Mouse (Mus musculus) CH12.LX (cell line): ENCODE data around the gene Hist1h3g. TPM values are rescaled to one million over a fixed set of nuclear protein-coding genes. Genes with fewer than 3 reads are reported as not detected.
A peak's percentile ranks its signal among the peaks of the same experiment; 100 is the strongest.

Experiments used
- DNase-seq: peaks from one replicate; pipeline ENCODE4 v3.0.0-alpha.2; 2013; ENCODE audit errors: extremely low read depth
- H3K27ac ChIP-seq: 2 replicates; pipeline ENCODE4 v1.5.1; 2012; ENCODE audit warnings: low read depth, mild to moderate bottlenecking, control low read depth, moderate library complexity; ENCODE audit not compliant: insufficient read depth
- H3K27me3 ChIP-seq: replicated peaks from 2 replicates; pipeline ENCODE3; 2012; ENCODE audit warnings: inconsistent platforms
- H3K36me3 ChIP-seq, 2 experiments: replicated peaks in 1 of 2; 2 replicates each; pipeline versions ENCODE3 to v1.6.1; 2012; ENCODE audit warnings: inconsistent platforms in 1 of 2, low read length in 1 of 2, mild to moderate bottlenecking in 1 of 2, mixed read lengths in 1 of 2, moderate library complexity in 1 of 2; ENCODE audit not compliant: control insufficient read depth in 1 of 2, insufficient read depth in 1 of 2
- H3K4me1 ChIP-seq, 2 experiments: 2 replicates each; pipeline ENCODE4 v1.6.1; 2012; ENCODE audit warnings: inconsistent platforms in 1 of 2, moderate library complexity in 1 of 2; ENCODE audit not compliant: insufficient read depth in 2 of 2, control insufficient read depth in 1 of 2
- H3K4me2 ChIP-seq: 2 replicates; pipeline ENCODE4 v1.6.1; 2012; ENCODE audit warnings: low read depth, mild to moderate bottlenecking, control low read depth; ENCODE audit not compliant: poor library complexity, insufficient read depth, severe bottlenecking
- H3K4me3 ChIP-seq, 3 experiments: fragments of 150-350 bp in 1 of 3; sonication (generic) in 1 of 3; replicated peaks in 1 of 3; 2 replicates each; pipeline versions ENCODE3 to v1.5.1; 2011 to 2012; ENCODE audit warnings: low read depth in 2 of 3, low read length in 2 of 3, mild to moderate bottlenecking in 2 of 3, moderate library complexity in 2 of 3, control low read depth in 1 of 3, improper control_type of control experiment in 1 of 3, inconsistent platforms in 1 of 3, mixed read lengths in 1 of 3; ENCODE audit not compliant: poor library complexity in 1 of 3
- H3K79me2 ChIP-seq: replicated peaks from 2 replicates; pipeline ENCODE4 v1.6.1; 2012; ENCODE audit warnings: mild to moderate bottlenecking, moderate library complexity; ENCODE audit not compliant: control insufficient read depth, poor library complexity, insufficient read depth, severe bottlenecking; ENCODE audit errors: extremely low read depth
- H3K9ac ChIP-seq: 2 replicates; pipeline ENCODE4 v1.6.1; 2012; ENCODE audit warnings: low read depth, mild to moderate bottlenecking, control low read depth, moderate library complexity; ENCODE audit not compliant: insufficient read depth
- H3K9me3 ChIP-seq: replicated peaks from 2 replicates; pipeline ENCODE3; 2012; ENCODE audit warnings: low read length, inconsistent platforms, mixed read lengths
- BHLHE40 ChIP-seq: IDR thresholded peaks from 2 replicates; pipeline ENCODE4 v1.6.1; 2011; ENCODE audit warnings: mild to moderate bottlenecking, low read depth, low read length, improper control_type of control experiment
- CHD1 ChIP-seq: IDR thresholded peaks from 2 replicates; pipeline ENCODE4 v1.6.1; 2012; ENCODE audit warnings: low read depth, low read length, improper control_type of control experiment, inconsistent platforms
- CHD2 ChIP-seq: IDR thresholded peaks from 2 replicates; pipeline ENCODE4 v1.6.1; 2011; ENCODE audit warnings: low read length, improper control_type of control experiment
- CTCF ChIP-seq, 2 experiments: IDR thresholded peaks in 1 of 2; conservative IDR thresholded peaks in 1 of 2; 2 replicates each; pipeline ENCODE4 v1.5.1; 2011 to 2012; ENCODE audit warnings: low read depth in 2 of 2, low read length in 2 of 2, improper control_type of control experiment in 1 of 2, inconsistent platforms in 1 of 2, mild to moderate bottlenecking in 1 of 2, moderate library complexity in 1 of 2
- E2F4 ChIP-seq: IDR thresholded peaks from 2 replicates; pipeline ENCODE4 v1.6.1; 2011; ENCODE audit warnings: low read depth, low read length, improper control_type of control experiment; ENCODE audit not compliant: insufficient replicate concordance
- ETS1 ChIP-seq: conservative IDR thresholded peaks from 2 replicates; pipeline ENCODE4 v1.6.1; 2012; ENCODE audit warnings: low read depth, mild to moderate bottlenecking, inconsistent platforms, low read length, improper control_type of control experiment, moderate library complexity
- IRF4 ChIP-seq: IDR thresholded peaks from 2 replicates; pipeline ENCODE4 v1.6.1; 2014; ENCODE audit warnings: low read depth, mild to moderate bottlenecking, inconsistent platforms, low read length, improper control_type of control experiment
- JUND ChIP-seq: conservative IDR thresholded peaks from 2 replicates; pipeline ENCODE4 v1.6.1; 2011; ENCODE audit warnings: low read depth, low read length, improper control_type of control experiment
- MAFK ChIP-seq: IDR thresholded peaks from 2 replicates; pipeline ENCODE4 v1.6.1; 2011; ENCODE audit warnings: low read length, improper control_type of control experiment; ENCODE audit not compliant: insufficient replicate concordance
- MAZ ChIP-seq: IDR thresholded peaks from 2 replicates; pipeline ENCODE4 v1.6.1; 2012; ENCODE audit warnings: low read depth, mild to moderate bottlenecking, inconsistent platforms, low read length, improper control_type of control experiment, moderate library complexity
- MYC ChIP-seq: IDR thresholded peaks from 2 replicates; pipeline ENCODE4 v1.6.1; 2011; ENCODE audit warnings: low read depth, mild to moderate bottlenecking, improper control_type of control experiment, low read length
- NELFE ChIP-seq: IDR thresholded peaks from 2 replicates; pipeline ENCODE4 v1.6.1; 2011; ENCODE audit warnings: low read depth, low read length, improper control_type of control experiment
- POLR2A ChIP-seq: IDR thresholded peaks from 2 replicates; pipeline ENCODE4 v1.6.1; 2011; ENCODE audit warnings: low read depth, mild to moderate bottlenecking, improper control_type of control experiment, low read length
- POLR2AphosphoS2 ChIP-seq: IDR thresholded peaks from 2 replicates; pipeline ENCODE4 v1.6.1; 2011; ENCODE audit warnings: low read depth, low read length, improper control_type of control experiment
- RAD21 ChIP-seq: IDR thresholded peaks from 2 replicates; pipeline ENCODE4 v1.6.1; 2011; ENCODE audit warnings: low read depth, mild to moderate bottlenecking, low read length, improper control_type of control experiment, moderate library complexity
- TBP ChIP-seq: conservative IDR thresholded peaks from 2 replicates; pipeline ENCODE4 v1.6.1; 2011; ENCODE audit warnings: low read depth, low read length, improper control_type of control experiment
- TCF12 ChIP-seq: IDR thresholded peaks from 2 replicates; pipeline ENCODE4 v1.6.1; 2014; ENCODE audit warnings: low read depth, mild to moderate bottlenecking, inconsistent platforms, low read length, improper control_type of control experiment
- UBTF ChIP-seq: IDR thresholded peaks from 2 replicates; pipeline ENCODE4 v1.6.1; 2012; ENCODE audit warnings: low read depth, mild to moderate bottlenecking, inconsistent platforms, low read length, improper control_type of control experiment, moderate library complexity
- USF1 ChIP-seq: IDR thresholded peaks from 2 replicates; pipeline ENCODE4 v1.6.1; 2014; ENCODE audit warnings: low read depth, mild to moderate bottlenecking, inconsistent platforms, low read length, improper control_type of control experiment
- USF2 ChIP-seq: conservative IDR thresholded peaks from 2 replicates; pipeline ENCODE4 v1.6.1; 2011; ENCODE audit warnings: low read depth, low read length, improper control_type of control experiment
- ZC3H11A ChIP-seq: IDR thresholded peaks from 2 replicates; pipeline ENCODE4 v1.6.1; 2012; ENCODE audit warnings: low read depth, mild to moderate bottlenecking, inconsistent platforms, low read length, improper control_type of control experiment
- ZKSCAN1 ChIP-seq: IDR thresholded peaks from 2 replicates; pipeline ENCODE4 v1.6.1; 2012; ENCODE audit warnings: low read depth, inconsistent platforms, low read length, improper control_type of control experiment, borderline replicate concordance
- ZMIZ1 ChIP-seq: IDR thresholded peaks from 2 replicates; pipeline ENCODE4 v1.6.1; 2012; ENCODE audit warnings: low read depth, mild to moderate bottlenecking, inconsistent platforms, low read length, improper control_type of control experiment
- ZNF384 ChIP-seq: IDR thresholded peaks from 2 replicates; pipeline ENCODE4 v1.6.1; 2012; ENCODE audit warnings: low read depth, low read length, improper control_type of control experiment, inconsistent platforms
- dilution Hi-C: fragments of 300-500 bp; cut with MboI; formaldehyde crosslinking; loops from 2 replicates; pipeline ENCODE4 v1.14.3; 2020; ENCODE audit warnings: low sequenced_read_pairs; ENCODE audit not compliant: extremely low pct_unique_long_range_greater_than_20kb, extremely low pct_ligation_motif_present
- in situ Hi-C: fragments of 300-500 bp; cut with MboI; formaldehyde crosslinking; loops from 3 replicates; pipeline ENCODE4 v1.14.3; 2019; ENCODE audit warnings: low sequenced_read_pairs, low pct_ligation_motif_present, low pct_unique_long_range_greater_than_20kb, mixed read lengths
- polyA plus RNA-seq: library from polyadenylated mRNA; unstranded; fragments of >175 nt; gene quantifications from 2 replicates; pipeline ENCODE4 v1.2.1, GENCODE M21; 2012; ENCODE audit warnings: low read depth; ENCODE audit not compliant: insufficient read length
- total RNA-seq, 2 experiments: library from RNA; depleted of rRNA; stranded (reverse); fragments of 300-350 nt in 1 of 2; fragments of >200 nt in 1 of 2; gene quantifications; 2 replicates each; pipeline ENCODE4 v1.2.3; 2012 to 2014

Gene Hist1h3g
- total and polyA plus RNA-seq, 3 experiments, result 3.4 to 608 (median 75.3) TPM

GRCm38 (mm10) chr13:23576906-23577639 lies 41.9 kb downstream of the Hist1h3g start:
- Histone ChIP-seq H3K4me1 (peaks cover 0 to 23% of the 10 kb centered on the region in 2 experiments; a peak in 2 of 4 replicates), H3K4me3 (peak overlapping the region; percentile 19 to 69 (median 46))
- in situ Hi-C loops, result no loop called here
- no peak for DNase-seq
- TF ChIP-seq POLR2AphosphoS2 (no peak), CHD1 (no peak), NELFE (no peak), JUND (no peak), CHD2 (no peak), ZC3H11A (no peak), UBTF (no peak), ZKSCAN1 (no peak), USF1 (no peak), ETS1 (no peak), USF2 (no peak), MAZ (no peak), TCF12 (no peak), BHLHE40 (no peak), E2F4 (no peak), TBP (no peak), CTCF (conservative IDR thresholded peaks at IDR 0.05 in 1 of 2, IDR thresholded peaks at IDR 0.05 in 1 of 2; ENCODE audit: low read depth in 2 of 2, low read length in 2 of 2) (no peak)
- TF ChIP-seq, all 38 proteins: peak for 0
- H3K27me3 ChIP-seq, result no peaks in the 10 kb centered on the region
- no peaks in the 10 kb centered on the region for H3K36me3 ChIP-seq
- H3K79me2 ChIP-seq, result no peaks in the 10 kb centered on the region
- dilution Hi-C loops, result no loop called here
- peak overlapping the region; percentile 77 for H3K27ac ChIP-seq
- H3K4me2 ChIP-seq, result peak overlapping the region; percentile 58; the same call in 1 of the 2 replicates
- peak overlapping the region; percentile 88 for H3K9ac ChIP-seq
- H3K9me3 ChIP-seq, result no peaks in the 10 kb centered on the region

DNA sequence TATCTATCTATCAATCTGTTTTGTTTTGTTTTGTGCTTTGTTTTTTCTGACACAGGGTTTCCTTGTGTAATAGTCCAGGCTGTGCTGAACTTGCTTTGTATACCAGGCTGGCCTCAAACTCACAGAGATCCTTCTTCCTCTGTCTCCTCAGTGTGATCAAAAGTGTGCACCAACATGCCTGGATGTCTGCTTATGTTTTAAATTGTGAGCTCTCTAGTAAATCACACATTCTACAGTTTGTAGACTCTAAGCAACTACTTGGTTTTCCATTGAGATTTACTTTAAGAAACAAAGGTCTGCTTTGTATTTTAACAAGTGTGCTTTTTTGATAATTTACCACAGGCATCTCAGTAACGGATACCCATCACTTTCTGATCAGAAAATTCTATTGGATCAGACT lies 42.6 kb downstream of the Hist1h3g start:
- DNase-seq, result no peak
- H3K4me1 ChIP-seq, result peaks cover 0 to 25% of the 10 kb centered on the region in 2 experiments; a peak in 2 of 4 replicates
- H3K4me3 ChIP-seq, result no peak overlapping the region
- H3K27ac ChIP-seq, result no peak overlapping the region
- no peaks in the 10 kb centered on the region for H3K36me3 ChIP-seq
- H3K27me3 ChIP-seq, result no peaks in the 10 kb centered on the region
- no peaks in the 10 kb centered on the region for H3K79me2 ChIP-seq
- TF ChIP-seq CHD2, result no peak
- TF ChIP-seq ZKSCAN1, result no peak
- no peak for TF ChIP-seq ZMIZ1
- no peak for TF ChIP-seq USF1
- TF ChIP-seq IRF4, result no peak
- TF ChIP-seq RAD21, result no peak
- TF ChIP-seq UBTF, result no peak
- no peak for TF ChIP-seq E2F4
- no peak for TF ChIP-seq TCF12
- TF ChIP-seq MYC, result no peak
- no peak for TF ChIP-seq MAFK
- no peak for TF ChIP-seq POLR2A
- no peak for TF ChIP-seq ETS1
- no peak for TF ChIP-seq ZNF384
- H3K9me3 ChIP-seq, result no peaks in the 10 kb centered on the region
- H3K9ac ChIP-seq, result no peak overlapping the region
- dilution Hi-C loops (no loop called here), in situ Hi-C loops (no loop called here)
- no peak overlapping the region for H3K4me2 ChIP-seq
